Mouse (Mus musculus) R1 (cell line): ENCODE measurements around the gene Prpf40a.
A peak's percentile ranks its signal among the peaks of the same experiment; 100 is the strongest.

Source experiments
- DNase-seq: peaks from one replicate; pipeline ENCODE4 v3.0.0-alpha.2; 2018; ENCODE audit warnings: low read depth, low spot score

The Prpf40a gene

DNA sequence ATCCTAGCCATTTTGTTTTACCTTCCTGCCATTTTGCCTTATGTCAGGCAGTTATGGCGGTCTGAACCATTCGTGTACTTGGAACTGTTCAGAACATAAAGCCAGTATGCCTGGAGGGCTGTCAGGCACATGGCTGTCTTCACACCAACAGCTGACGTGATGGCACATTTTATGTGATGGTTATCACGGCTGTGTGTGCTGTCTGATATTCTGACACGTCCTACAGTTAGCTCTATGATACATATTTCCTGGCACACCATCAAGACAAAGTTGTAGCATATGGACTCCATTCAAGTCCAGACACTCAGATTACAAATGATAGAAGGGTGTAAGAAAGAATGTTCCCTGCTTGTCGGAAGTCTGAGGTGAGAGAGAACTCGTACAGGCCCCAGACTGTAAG lies 85.0 kb downstream of the Prpf40a start:
- no peak for DNase-seq

DNA sequence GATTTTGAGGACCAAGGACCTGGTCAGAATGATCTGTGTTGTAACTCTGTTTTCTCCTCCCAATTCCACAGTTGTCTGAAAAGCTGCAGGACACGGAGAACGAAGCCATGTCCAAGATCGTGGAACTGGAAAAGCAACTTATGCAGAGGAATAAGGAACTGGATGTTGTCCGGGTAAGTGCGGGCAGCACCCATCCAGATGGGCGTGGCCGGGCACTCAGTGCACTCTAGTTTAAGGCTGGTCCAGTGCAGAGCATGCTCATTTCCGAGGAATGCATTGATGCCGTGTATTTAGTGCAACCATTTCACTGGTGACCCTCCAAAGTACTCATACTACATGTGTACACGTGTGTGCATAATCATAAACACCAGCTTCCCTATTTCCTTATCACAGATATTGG lies 85.7 kb downstream of the Prpf40a start:
- no peak for DNase-seq

DNA sequence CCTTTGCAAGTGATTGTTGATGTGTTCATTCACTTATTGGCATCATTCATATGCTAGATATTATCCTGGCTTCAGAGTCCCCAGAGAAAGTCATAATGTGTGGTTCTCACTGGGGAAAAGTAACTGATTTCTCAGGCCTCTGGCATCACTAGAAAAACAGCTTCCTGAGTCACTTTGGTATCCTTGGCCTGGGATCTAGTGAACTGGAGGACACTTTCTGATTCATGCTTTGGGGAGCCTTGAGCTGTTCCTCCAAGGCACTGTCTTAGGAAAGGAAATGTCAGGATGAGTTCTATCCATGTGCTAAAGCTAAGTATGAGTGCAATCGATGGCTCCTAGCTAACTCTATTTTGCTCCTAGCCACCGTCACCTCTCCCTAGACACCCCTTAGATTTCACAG lies 88.2 kb downstream of the Prpf40a start:
- DNase-seq: no peak

DNA sequence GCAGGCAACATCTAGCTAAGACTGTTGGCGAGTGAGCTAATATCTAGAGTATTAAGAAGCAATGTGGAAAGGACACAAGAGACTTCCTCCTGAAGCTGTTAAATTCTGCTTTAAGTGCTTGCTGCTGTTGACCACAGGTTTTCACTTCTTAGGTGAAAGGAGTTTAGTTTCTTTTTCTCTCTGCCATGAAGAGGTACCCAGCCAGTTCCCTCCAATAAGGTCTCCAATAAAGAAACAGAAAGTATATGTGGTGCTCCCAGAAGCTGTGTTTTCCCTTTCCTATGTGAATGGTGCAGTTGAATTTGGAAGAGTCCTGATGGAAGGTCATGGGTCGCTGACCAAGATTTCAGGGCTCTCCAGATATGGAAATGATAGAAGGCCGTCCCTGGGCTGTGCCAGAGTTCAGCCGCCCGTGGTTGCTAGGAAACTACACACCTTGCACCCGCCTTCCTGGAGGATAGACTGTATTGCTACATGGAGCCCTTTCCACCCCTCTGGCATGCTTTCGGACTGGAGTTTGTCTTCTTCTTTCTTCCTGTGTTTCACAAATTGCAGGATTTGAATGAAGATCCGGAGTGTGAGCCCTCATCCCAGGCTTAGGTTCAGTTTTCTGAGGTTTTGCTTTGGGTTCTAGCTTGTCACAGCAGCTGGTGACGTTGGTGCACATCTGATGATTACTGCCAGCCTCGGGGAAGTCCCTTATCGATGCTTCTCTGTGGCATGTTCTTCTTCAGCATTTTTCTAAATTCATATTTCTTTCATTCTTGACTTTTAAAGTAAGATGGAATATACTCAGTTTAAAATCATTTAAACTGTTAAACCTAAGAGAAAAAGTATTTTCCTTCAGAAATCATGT lies 89.0 kb downstream of the Prpf40a start:
- peak; percentile 18 for DNase-seq

DNA sequence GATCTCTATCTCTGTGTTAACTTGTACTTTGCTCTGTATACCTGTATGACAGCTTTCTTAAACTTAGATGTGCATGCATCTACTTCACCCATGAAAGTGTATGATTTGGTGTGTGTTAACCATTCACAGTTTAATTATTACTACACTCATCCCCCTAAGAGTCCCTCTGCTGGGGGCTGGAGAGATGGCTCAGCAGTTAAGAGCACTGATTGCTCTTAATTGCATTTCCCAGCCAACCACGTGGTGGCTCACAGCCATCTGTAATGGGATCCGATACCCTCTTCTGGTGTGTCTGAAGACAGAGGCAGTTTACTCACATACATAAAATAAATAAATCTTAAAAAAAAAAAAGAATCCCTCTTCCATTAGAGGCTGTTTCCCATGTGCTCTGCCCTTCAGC lies 91.0 kb downstream of the Prpf40a start:
- no peak for DNase-seq

DNA sequence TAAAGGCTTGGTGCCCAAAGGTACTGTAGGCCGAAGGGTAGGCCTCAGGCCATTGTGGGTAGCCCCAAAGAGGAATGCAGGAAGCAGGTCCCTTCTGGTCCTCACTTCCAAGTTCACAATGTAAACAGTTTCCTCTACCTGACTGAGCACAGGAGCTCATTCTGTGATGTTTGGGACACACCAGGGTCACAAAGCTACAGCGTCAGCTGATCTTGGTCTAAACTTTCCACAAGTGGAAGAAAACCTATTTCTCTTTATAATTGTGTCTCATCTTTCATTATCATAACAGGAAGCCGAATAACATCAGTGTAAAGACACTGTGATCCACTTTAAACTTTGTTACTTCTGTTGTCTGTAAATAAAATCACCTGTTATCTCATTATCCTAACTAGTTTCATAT lies 95.6 kb downstream of the Prpf40a start:
- no peak for DNase-seq

DNA sequence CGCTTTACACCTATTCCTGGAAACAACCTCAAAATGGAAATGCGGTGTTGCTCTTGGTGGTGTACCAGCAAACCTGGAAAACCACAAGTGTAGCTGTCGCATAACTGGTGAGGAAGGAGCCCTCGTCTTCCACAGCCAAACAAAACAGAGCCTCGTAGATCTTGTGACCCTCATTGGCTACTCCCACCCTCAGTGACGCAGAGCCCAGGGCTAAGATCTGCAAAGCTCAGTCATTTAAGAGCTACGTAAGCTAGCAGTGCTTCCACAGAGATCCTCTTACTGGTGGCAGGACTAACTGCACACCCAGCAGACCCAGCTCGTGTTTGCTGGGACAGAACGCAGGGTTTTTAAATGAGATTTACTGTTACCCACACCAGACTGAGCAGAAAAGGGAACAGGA lies 96.1 kb downstream of the Prpf40a start:
- no peak for DNase-seq

DNA sequence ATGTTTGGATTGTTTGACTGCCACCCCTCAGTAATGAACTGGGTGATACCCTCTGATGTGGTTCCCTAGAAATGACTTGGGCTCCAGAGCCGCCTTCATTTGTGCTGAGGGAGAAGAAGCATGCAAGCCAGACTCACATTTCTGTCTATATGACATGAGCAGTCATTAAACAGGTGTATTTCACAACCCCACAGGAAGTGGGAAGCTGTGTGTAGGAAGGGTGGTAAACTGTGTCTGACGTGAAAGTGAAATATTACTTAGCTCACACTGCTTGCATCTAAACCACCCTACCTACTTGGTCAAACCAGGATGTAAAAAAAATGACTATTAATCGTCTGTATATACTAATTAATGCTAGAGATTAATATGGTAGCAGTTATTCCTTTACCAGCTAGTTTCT lies 102.3 kb downstream of the Prpf40a start:
- DNase-seq: no peak

DNA sequence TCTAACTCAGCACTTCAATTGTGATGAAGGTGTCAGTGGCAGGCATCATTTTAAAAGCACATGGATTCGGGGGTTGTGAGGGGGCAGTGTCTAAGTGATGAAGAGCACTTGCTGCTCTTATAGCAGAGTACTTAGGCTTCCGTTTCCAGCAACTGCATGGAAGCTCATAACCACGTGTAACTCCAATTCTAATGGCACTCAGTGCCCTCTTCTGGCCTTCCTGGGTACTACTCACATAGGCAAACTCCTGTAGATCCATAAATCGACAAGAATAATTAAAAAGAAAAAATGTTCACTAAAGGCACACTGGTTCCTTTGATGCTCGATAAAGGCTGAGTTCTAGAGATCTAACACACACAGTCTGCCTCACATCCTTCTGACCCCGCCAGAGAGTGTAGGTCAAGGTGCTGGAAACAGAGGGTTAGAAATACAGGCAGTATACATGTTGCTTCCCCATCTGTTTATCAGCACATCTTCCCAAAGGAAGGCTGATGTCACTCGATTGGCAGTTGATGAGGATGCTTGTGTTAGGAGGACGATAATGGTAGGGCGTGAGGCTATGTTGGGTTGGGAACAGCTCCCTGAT lies 105.4 kb downstream of the Prpf40a start:
- peak; percentile 75 for DNase-seq
